Mouse (Mus musculus): ENCODE data around the gene Cdc5l.

- TF ChIP-seq CTCF (IDR thresholded peaks at IDR 0.05; ENCODE audit: low read depth) (no peak), EP300 (IDR thresholded peaks at IDR 0.05; ENCODE audit: low read depth) (no peak)
These were observed 18.7 kb upstream of the Cdc5l start for GRCm38 (mm10) chr17:45452271-45452670.
